Mouse (Mus musculus) liver, embryonic 14.5 days (tissue): ENCODE measurements around the gene Tspan32.

Experiments used
- CTCF ChIP-seq: IDR thresholded peaks from 2 replicates; pipeline ENCODE4 v1.5.1; 2016; ENCODE audit warnings: antibody characterized with exemption, low read depth, control low read depth
- EP300 ChIP-seq: IDR thresholded peaks from 2 replicates; pipeline ENCODE4 v1.6.1; 2016; ENCODE audit warnings: antibody characterized with exemption, low read depth

GRCm38 (mm10) chr7:143034519-143035450, 29.9 kb downstream of the Tspan32 start:
- TF ChIP-seq CTCF (no peak), EP300 (no peak)
